Mouse (Mus musculus): ENCODE measurements around the gene Spata32. TPM values are rescaled to one million over a fixed set of nuclear protein-coding genes. Genes with fewer than 3 reads are reported as not detected.
A peak's percentile ranks its signal among the peaks of the same experiment; 100 is the strongest.

Spata32 gene
- polyA plus RNA-seq, 1 experiment from 2014 or later = 0.17 TPM

DNA sequence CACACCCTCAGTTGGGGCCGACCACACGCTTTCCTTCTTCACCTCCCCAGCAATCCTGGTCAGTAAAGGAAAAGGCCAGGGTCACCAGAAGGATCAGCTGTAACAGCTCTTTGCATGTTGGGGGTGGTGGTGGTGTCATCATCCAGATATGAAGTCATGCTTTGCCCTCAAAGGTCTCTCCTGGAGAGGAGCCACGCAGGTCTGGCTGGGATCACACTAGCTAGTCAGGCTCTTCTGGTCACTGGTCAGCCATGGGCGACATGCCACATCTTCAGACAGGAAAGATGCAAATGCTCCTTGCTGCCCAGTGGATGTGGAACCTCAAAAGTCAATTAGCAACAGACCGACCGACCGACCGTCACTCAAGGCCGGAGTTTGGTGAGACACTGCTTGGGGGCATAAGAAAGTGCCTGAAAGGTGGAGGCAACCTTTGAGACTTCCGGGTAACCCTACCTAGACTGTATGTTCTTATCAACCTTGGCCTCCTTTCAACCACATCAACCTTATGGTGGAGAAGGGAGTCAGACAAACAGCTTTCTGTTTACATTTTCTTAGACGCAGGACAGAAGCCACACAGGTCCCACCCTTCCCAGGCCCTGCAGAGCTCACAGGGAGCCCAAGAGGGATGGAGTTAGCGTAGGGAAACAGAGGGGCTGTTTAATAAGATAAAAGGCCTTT is 42.4 kb upstream of the Spata32 start:
- Histone ChIP-seq H3K4me2 (no peak overlapping the region), H3K27ac (replicated peaks) (no peak overlapping the region), H3K9me3 (no peaks in the 10 kb centered on the region), H3K36me3 (peaks cover 5% of the 10 kb centered on the region; the same call in 1 of the 2 replicates), H3K9ac (no peak overlapping the region), H3K4me1 (replicated peaks) (peaks cover 39% of the 10 kb centered on the region), H3K4me3 (no peak overlapping the region), H3K27me3 (no peaks in the 10 kb centered on the region)
- 92% methylated on average over 12 of the region's 12 CpGs for WGBS
- no peak for ATAC-seq (ENCODE audit: low read depth)

GRCm38 (mm10) chr11:103260034-103260433 is 41.8 kb upstream of the Spata32 start:
- H3K27me3 ChIP-seq = no peaks in the 10 kb centered on the region
- no peak overlapping the region for H3K4me2 ChIP-seq
- WGBS = 93% methylated on average over 5 of the region's 5 CpGs
- H3K36me3 ChIP-seq = peaks cover 5% of the 10 kb centered on the region; the same call in 1 of the 2 replicates
- H3K9ac ChIP-seq = no peak overlapping the region
- no peak overlapping the region for H3K27ac ChIP-seq (replicated peaks)
- H3K4me1 ChIP-seq (replicated peaks) = peaks cover 33% of the 10 kb centered on the region
- no peak for ATAC-seq (ENCODE audit: low read depth)
- no peaks in the 10 kb centered on the region for H3K9me3 ChIP-seq
- no peak overlapping the region for H3K4me3 ChIP-seq

DNA sequence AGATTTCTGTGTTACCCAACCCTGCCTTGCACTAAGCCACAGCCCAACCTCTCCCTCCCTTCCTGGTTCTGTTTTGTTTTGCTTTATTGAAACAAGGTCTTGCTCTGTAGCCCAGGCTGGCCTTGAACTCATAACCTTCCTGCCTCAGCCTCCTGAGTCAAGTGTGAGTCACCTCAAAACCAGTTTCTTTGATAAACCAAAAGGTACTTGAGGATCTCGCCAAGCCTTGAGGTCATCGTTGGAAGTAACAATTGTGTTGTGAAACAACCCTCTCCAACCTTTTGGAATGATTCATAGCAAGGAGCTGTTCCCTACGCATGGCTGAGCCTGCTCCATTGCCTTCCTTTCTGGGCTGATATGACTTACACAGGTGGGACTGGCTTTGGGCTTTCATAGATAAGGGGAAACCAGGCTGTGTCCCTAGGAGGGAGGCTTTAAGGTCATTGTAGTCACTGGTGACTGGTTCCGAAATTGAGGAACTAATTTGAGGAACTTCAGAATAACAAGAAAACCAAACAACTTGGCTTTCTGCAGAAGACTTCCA is 39.8 kb upstream of the Spata32 start:
- no peak overlapping the region for H3K9ac ChIP-seq
- H3K4me3 ChIP-seq = no peak overlapping the region
- no peak for ATAC-seq (ENCODE audit: low read depth)
- peaks cover 5% of the 10 kb centered on the region; the same call in 1 of the 2 replicates for H3K36me3 ChIP-seq
- no peak overlapping the region for H3K27ac ChIP-seq (replicated peaks)
- WGBS = 91% methylated on average over 4 of the region's 4 CpGs
- peaks cover 16% of the 10 kb centered on the region for H3K4me1 ChIP-seq (replicated peaks)
- H3K27me3 ChIP-seq = no peaks in the 10 kb centered on the region
- H3K9me3 ChIP-seq = no peaks in the 10 kb centered on the region
- no peak overlapping the region for H3K4me2 ChIP-seq

DNA sequence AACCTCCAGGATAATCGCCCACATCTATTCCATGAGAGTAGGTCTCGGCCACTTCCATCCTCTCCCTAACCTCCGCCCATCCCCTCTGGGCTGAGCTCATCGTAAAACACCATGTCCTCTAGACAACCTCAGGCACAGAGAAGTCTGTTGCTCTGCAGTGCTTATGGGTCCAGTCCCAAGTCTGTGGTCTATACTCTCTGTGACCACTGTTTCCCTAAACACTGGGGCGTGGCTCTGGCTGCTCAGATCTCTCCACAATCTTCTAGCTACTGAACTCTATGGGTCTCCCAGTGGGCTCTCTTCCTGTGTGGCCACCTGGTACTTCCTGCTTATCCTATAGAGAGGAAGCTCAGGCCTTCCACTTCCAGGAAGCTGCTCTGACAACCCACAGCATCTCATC is 35.4 kb upstream of the Spata32 start:
- no peaks in the 10 kb centered on the region for H3K36me3 ChIP-seq
- H3K9ac ChIP-seq = no peak overlapping the region
- WGBS = 81% methylated on average over 5 of the region's 5 CpGs
- no peak overlapping the region for H3K4me2 ChIP-seq
- H3K27me3 ChIP-seq = no peaks in the 10 kb centered on the region
- H3K9me3 ChIP-seq = no peaks in the 10 kb centered on the region
- H3K27ac ChIP-seq (replicated peaks) = 0 out of 2 replicates have a peak overlapping the region, but pooled peaks have one; percentile 18
- H3K4me3 ChIP-seq = no peak overlapping the region
- ATAC-seq (ENCODE audit: low read depth) = no peak
- H3K4me1 ChIP-seq (replicated peaks) = peaks cover 17% of the 10 kb centered on the region; the same call in 1 of the 2 replicates

GRCm38 (mm10) chr11:103252380-103252779 is 34.1 kb upstream of the Spata32 start:
- peaks cover 28% of the 10 kb centered on the region for H3K4me1 ChIP-seq (replicated peaks)
- no peak overlapping the region for H3K27ac ChIP-seq (replicated peaks)
- no peaks in the 10 kb centered on the region for H3K36me3 ChIP-seq
- H3K4me3 ChIP-seq = no peak overlapping the region
- H3K9ac ChIP-seq = no peak overlapping the region
- no peak for ATAC-seq (ENCODE audit: low read depth)
- 93% methylated on average over 5 of the region's 5 CpGs for WGBS
- H3K27me3 ChIP-seq = no peaks in the 10 kb centered on the region
- no peaks in the 10 kb centered on the region for H3K9me3 ChIP-seq
- no peak overlapping the region for H3K4me2 ChIP-seq

- 94% methylated on average over 3 of the region's 3 CpGs for WGBS
- Histone ChIP-seq H3K9me3 (no peaks in the 10 kb centered on the region), H3K27me3 (no peaks in the 10 kb centered on the region), H3K4me3 (no peak overlapping the region), H3K36me3 (no peaks in the 10 kb centered on the region), H3K4me2 (no peak overlapping the region), H3K27ac (replicated peaks) (no peak overlapping the region), H3K4me1 (replicated peaks) (peaks cover 43% of the 10 kb centered on the region), H3K9ac (no peak overlapping the region)
- ATAC-seq (ENCODE audit: low read depth) = no peak
Measured at GRCm38 (mm10) chr11:103250324-103250723, 32.1 kb upstream of the Spata32 start.

GRCm38 (mm10) chr11:103249509-103249908 is 31.3 kb upstream of the Spata32 start:
- no peaks in the 10 kb centered on the region for H3K36me3 ChIP-seq
- H3K9me3 ChIP-seq = no peaks in the 10 kb centered on the region
- H3K4me1 ChIP-seq (replicated peaks) = peaks cover 50% of the 10 kb centered on the region
- no peak overlapping the region for H3K4me2 ChIP-seq
- WGBS = 73% methylated on average over 6 of the region's 6 CpGs
- H3K27me3 ChIP-seq = no peaks in the 10 kb centered on the region
- H3K9ac ChIP-seq = no peak overlapping the region
- no peak overlapping the region for H3K27ac ChIP-seq (replicated peaks)
- no peak overlapping the region for H3K4me3 ChIP-seq
- no peak for ATAC-seq (ENCODE audit: low read depth)

DNA sequence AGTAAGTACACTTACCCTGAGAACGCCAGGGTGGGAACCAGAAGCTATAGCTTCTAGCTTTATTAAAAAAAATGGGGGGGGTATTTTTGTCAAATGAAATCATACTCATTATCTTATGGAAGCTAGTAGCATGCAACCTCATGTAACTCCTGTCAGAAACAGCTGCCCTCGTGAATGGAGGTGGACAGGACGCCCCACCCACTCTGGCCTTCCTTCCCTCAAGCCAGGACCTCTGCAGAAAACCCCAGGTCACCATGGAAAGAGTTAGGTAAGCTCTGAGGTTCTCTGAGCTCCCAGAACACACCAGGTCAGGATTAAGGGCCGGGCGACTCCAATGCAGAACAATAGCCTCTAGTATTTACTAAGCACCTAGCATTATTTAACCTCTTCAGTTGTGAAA is 30.6 kb upstream of the Spata32 start:
- no peak overlapping the region for H3K27ac ChIP-seq (replicated peaks)
- no peaks in the 10 kb centered on the region for H3K9me3 ChIP-seq
- no peaks in the 10 kb centered on the region for H3K36me3 ChIP-seq
- H3K9ac ChIP-seq = no peak overlapping the region
- H3K4me2 ChIP-seq = no peak overlapping the region
- no peak for ATAC-seq (ENCODE audit: low read depth)
- H3K4me3 ChIP-seq = no peak overlapping the region
- no peaks in the 10 kb centered on the region for H3K27me3 ChIP-seq
- H3K4me1 ChIP-seq (replicated peaks) = peaks cover 54% of the 10 kb centered on the region
- 86% methylated on average over 5 of the region's 5 CpGs for WGBS

- 0 out of 2 replicates have a peak overlapping the region, but pooled peaks have one; percentile 5 for H3K9ac ChIP-seq
- 66% methylated on average over 11 of the region's 11 CpGs for WGBS
- ATAC-seq (ENCODE audit: low read depth) = peak; percentile 25; the same call in 1 of the 2 replicates
Measured at GRCm38 (mm10) chr11:103247504-103248177, 29.4 kb upstream of the Spata32 start.

DNA sequence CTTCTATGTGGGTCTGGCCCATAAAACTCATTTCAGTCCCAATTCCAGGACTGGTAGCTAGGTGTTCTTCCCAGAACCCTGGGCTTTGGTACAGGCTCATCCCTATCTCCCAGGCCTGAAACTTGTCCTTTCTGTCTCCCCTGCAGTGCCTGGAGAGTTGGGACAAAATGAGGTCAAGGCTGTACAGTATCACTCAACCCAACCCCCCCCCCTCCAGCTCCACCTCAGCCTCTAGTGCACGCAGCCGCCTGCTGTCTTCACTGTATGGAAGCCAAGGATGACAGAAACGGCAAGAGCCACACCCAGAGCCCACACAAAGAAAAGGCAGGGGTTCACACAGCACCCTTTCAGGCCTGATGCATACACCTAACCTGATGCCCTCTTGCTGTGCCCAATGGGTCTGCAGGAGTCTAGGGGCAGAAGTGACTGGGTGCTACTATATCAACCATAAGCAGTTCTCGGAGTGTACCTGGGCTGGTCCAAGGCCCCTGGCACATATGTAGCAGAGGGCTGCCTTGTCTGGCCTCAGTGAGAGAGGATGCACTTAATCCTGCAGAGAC is 28.6 kb upstream of the Spata32 start:
- no peak overlapping the region for H3K4me3 ChIP-seq
- no peak for ATAC-seq (ENCODE audit: low read depth)
- H3K9ac ChIP-seq = no peak overlapping the region; the same call in 1 of the 2 replicates
- H3K4me2 ChIP-seq = no peak overlapping the region
- H3K27ac ChIP-seq (replicated peaks) = 0 out of 2 replicates have a peak overlapping the region, but pooled peaks have one; percentile 39
- no peaks in the 10 kb centered on the region for H3K27me3 ChIP-seq
- WGBS = 85% methylated on average over 4 of the region's 4 CpGs
- H3K36me3 ChIP-seq = no peaks in the 10 kb centered on the region
- H3K9me3 ChIP-seq = no peaks in the 10 kb centered on the region
- peaks cover 51% of the 10 kb centered on the region for H3K4me1 ChIP-seq (replicated peaks)

More at GRCm38 (mm10) chr11:103247504-103248177, 29.4 kb upstream of the Spata32 start:
- Histone ChIP-seq H3K4me3 (no peak overlapping the region), H3K36me3 (no peaks in the 10 kb centered on the region), H3K4me1 (replicated peaks) (peaks cover 47% of the 10 kb centered on the region), H3K9me3 (no peaks in the 10 kb centered on the region), H3K27ac (replicated peaks) (peak overlapping the region; percentile 73), H3K4me2 (no peak overlapping the region), H3K27me3 (no peaks in the 10 kb centered on the region)

GRCm38 (mm10) chr11:103246081-103246730 is 28.0 kb upstream of the Spata32 start:
- peaks cover 56% of the 10 kb centered on the region for H3K4me1 ChIP-seq (replicated peaks)
- no peaks in the 10 kb centered on the region for H3K27me3 ChIP-seq
- 75% methylated on average over 10 of the region's 10 CpGs for WGBS
- no peaks in the 10 kb centered on the region for H3K36me3 ChIP-seq
- ATAC-seq (ENCODE audit: low read depth) = no peak
- 0 out of 2 replicates have a peak overlapping the region, but pooled peaks have one; percentile 39 for H3K27ac ChIP-seq (replicated peaks)
- no peak overlapping the region for H3K4me3 ChIP-seq
- no peaks in the 10 kb centered on the region for H3K9me3 ChIP-seq
- no peak overlapping the region; the same call in 1 of the 2 replicates for H3K9ac ChIP-seq
- no peak overlapping the region for H3K4me2 ChIP-seq
